15 mouse cellular contexts compared by ENCODE assay signal in the genomic region with DNA sequence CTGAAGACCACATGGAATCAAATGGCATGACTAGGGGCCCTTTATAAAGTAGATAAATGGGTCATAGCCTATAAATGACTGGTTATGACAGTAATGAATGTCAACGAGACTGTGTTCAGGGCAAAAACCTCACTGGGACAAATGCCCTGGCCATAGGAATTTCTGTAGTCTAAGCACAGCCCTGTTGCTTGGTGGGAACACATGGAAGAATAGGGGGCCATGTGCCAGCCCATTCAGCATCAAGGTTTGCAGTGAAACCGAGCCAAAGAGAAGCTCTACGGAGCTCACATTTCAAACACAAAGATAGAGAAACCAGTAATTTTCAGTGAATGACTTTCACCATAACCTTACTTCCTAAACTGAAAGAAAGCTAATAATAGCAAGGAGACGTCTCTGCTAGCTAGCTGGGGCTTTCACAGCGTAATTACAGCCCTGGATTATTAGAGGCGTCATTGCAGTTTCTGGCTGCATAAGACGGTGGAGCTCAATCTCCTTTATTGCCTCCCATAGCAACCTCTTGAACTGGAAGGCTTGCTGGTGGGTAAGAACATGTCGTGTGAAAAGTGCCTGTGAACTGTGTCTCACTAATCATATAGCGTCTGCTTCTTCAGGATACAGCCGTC.
DNase-seq lines count a peak whose midpoint lies in the region; ATAC-seq and TF ChIP-seq lines count a peak whose summit lies in the region.
"Had no signal": no experiment of that assay in that cellular context is flagged by ENCODE, and none has a peak within 500 bp of the region (broad histone marks: within the 10 kb centered on the region; RNA-seq: fewer than 3 reads in every experiment).

No protein-coding gene starts in this region.

- H3K9me3 ChIP-seq in forebrain, embryonic 15.5 days: no peaks in the 10 kb centered on the region
- no peaks in the 10 kb centered on the region for H3K9me3 ChIP-seq in forebrain, embryonic 10.5 days
- no peaks in the 10 kb centered on the region for H3K9me3 ChIP-seq in hindbrain, embryonic 14.5 days (ENCODE audit: control insufficient read depth, low read length)
- H3K9me3 ChIP-seq in hindbrain, embryonic 12.5 days (replicated peaks): no peaks in the 10 kb centered on the region
- H3K9me3 ChIP-seq in forebrain, postnatal 0 days (ENCODE audit: low read length): no peaks in the 10 kb centered on the region
- H3K9me3 ChIP-seq: embryonic facial prominence, embryonic 13.5 days; intestine, embryonic 15.5 days; limb, embryonic 13.5 days had no signal

- no peaks in the 10 kb centered on the region for H3K27me3 ChIP-seq in forebrain, embryonic 15.5 days
- H3K27me3 ChIP-seq in forebrain, embryonic 10.5 days (ENCODE audit: poor library complexity, severe bottlenecking): no peaks in the 10 kb centered on the region
- no peaks in the 10 kb centered on the region for H3K27me3 ChIP-seq in hindbrain, embryonic 14.5 days (ENCODE audit: control insufficient read depth, insufficient read depth, low read length)
- no peaks in the 10 kb centered on the region for H3K27me3 ChIP-seq in hindbrain, embryonic 12.5 days
- no peaks in the 10 kb centered on the region for H3K27me3 ChIP-seq in forebrain, postnatal 0 days (ENCODE audit: insufficient read depth, low read length)
- H3K27me3 ChIP-seq: embryonic facial prominence, embryonic 13.5 days; intestine, embryonic 15.5 days; limb, embryonic 13.5 days had no signal

- H3K4me2 ChIP-seq in forebrain, embryonic 15.5 days (replicated peaks): no peak overlapping the region
- no peak overlapping the region for H3K4me2 ChIP-seq in hindbrain, embryonic 14.5 days (replicated peaks)
- H3K4me2 ChIP-seq in hindbrain, embryonic 12.5 days (replicated peaks): no peak overlapping the region
- no peak overlapping the region; the same call in 1 of the 2 replicates for H3K4me2 ChIP-seq in forebrain, postnatal 0 days (ENCODE audit: low read depth)
- H3K4me2 ChIP-seq: embryonic facial prominence, embryonic 13.5 days; intestine, embryonic 15.5 days; limb, embryonic 13.5 days had no signal

- no peak overlapping the region for H3K4me3 ChIP-seq in forebrain, embryonic 15.5 days
- no peak overlapping the region for H3K4me3 ChIP-seq in forebrain, embryonic 10.5 days
- H3K4me3 ChIP-seq in hindbrain, embryonic 14.5 days (replicated peaks; ENCODE audit: low read length): no peak overlapping the region
- no peak overlapping the region for H3K4me3 ChIP-seq in hindbrain, embryonic 12.5 days
- no peak overlapping the region for H3K4me3 ChIP-seq in forebrain, postnatal 0 days (ENCODE audit: low read depth, low read length)
- H3K4me3 ChIP-seq: embryonic facial prominence, embryonic 13.5 days; intestine, embryonic 15.5 days; limb, embryonic 13.5 days had no signal

- H3K27ac ChIP-seq in forebrain, embryonic 15.5 days (replicated peaks): peak overlapping the region; percentile 44
- H3K27ac ChIP-seq in forebrain, embryonic 10.5 days: no peak overlapping the region
- peak overlapping the region; percentile 24; the same call in 1 of the 2 replicates for H3K27ac ChIP-seq in hindbrain, embryonic 14.5 days
- no peak overlapping the region for H3K27ac ChIP-seq in hindbrain, embryonic 12.5 days
- H3K27ac ChIP-seq in forebrain, postnatal 0 days (ENCODE audit: low read depth, low read length): peak overlapping the region; percentile 24; the same call in 1 of the 2 replicates
- H3K27ac ChIP-seq: embryonic facial prominence, embryonic 13.5 days; intestine, embryonic 15.5 days; limb, embryonic 13.5 days; liver, embryonic 14.5 days had no signal

- peak; percentile 84 for ATAC-seq in forebrain, embryonic 15.5 days (replicated peaks)
- ATAC-seq in hindbrain, embryonic 14.5 days (ENCODE audit: low FRiP score): no peak
- ATAC-seq in hindbrain, embryonic 12.5 days (ENCODE audit: low FRiP score): no peak
- peak; percentile 93 for ATAC-seq in forebrain, postnatal 0 days
- ATAC-seq: intestine, embryonic 15.5 days had no signal

- no peaks in the 10 kb centered on the region for H3K36me3 ChIP-seq in forebrain, embryonic 15.5 days
- no peaks in the 10 kb centered on the region for H3K36me3 ChIP-seq in forebrain, embryonic 10.5 days (replicated peaks)
- no peaks in the 10 kb centered on the region for H3K36me3 ChIP-seq in hindbrain, embryonic 14.5 days (replicated peaks; ENCODE audit: control insufficient read depth, insufficient read depth)
- no peaks in the 10 kb centered on the region for H3K36me3 ChIP-seq in hindbrain, embryonic 12.5 days
- H3K36me3 ChIP-seq in forebrain, postnatal 0 days (ENCODE audit: insufficient read depth): no peaks in the 10 kb centered on the region
- H3K36me3 ChIP-seq: embryonic facial prominence, embryonic 13.5 days; intestine, embryonic 15.5 days; limb, embryonic 13.5 days had no signal

- no peak for DNase-seq in forebrain, embryonic 10.5 days (ENCODE audit: extremely low spot score, low spot score)
- no peak for DNase-seq in hindbrain, embryonic 14.5 days (ENCODE audit: low spot score)
- DNase-seq in brain, adult 2 months (ENCODE audit: low read depth, low spot score): peak; percentile 83
- DNase-seq in forebrain, postnatal 0 days: peak; percentile 63
- DNase-seq in cerebellum, adult 18-20 months: no peak
- DNase-seq: adrenal gland, adult 8-10 months; cerebellum, adult 8-10 months; gastrocnemius, postnatal 25 days; thymus, postnatal 4 days had no signal

- H3K4me1 ChIP-seq in forebrain, embryonic 15.5 days: peaks cover 7% of the 10 kb centered on the region
- H3K4me1 ChIP-seq in forebrain, embryonic 10.5 days: no peaks in the 10 kb centered on the region
- H3K4me1 ChIP-seq in hindbrain, embryonic 14.5 days (replicated peaks; ENCODE audit: control insufficient read depth, insufficient read depth, low read length): no peaks in the 10 kb centered on the region
- no peaks in the 10 kb centered on the region for H3K4me1 ChIP-seq in hindbrain, embryonic 12.5 days
- H3K4me1 ChIP-seq in forebrain, postnatal 0 days (ENCODE audit: insufficient read depth): peaks cover 9% of the 10 kb centered on the region; the same call in 1 of the 2 replicates
- H3K4me1 ChIP-seq: intestine, embryonic 15.5 days had no signal

- 39% methylated on average over 10 of the region's 10 CpGs for WGBS in forebrain, embryonic 15.5 days
- 78% methylated on average over 10 of the region's 10 CpGs for WGBS in forebrain, embryonic 10.5 days
- WGBS in hindbrain, embryonic 14.5 days: 68% methylated on average over 10 of the region's 10 CpGs
- WGBS in hindbrain, embryonic 12.5 days: 77% methylated on average over 10 of the region's 10 CpGs
- 26% methylated on average over 10 of the region's 10 CpGs for WGBS in forebrain, postnatal 0 days

- TF ChIP-seq CTCF in forebrain, postnatal 0 days (IDR thresholded peaks at IDR 0.05; ENCODE audit: low read depth): no peak

- H3K9ac ChIP-seq in forebrain, embryonic 15.5 days (replicated peaks): no peak overlapping the region
- H3K9ac ChIP-seq in hindbrain, embryonic 14.5 days: no peak overlapping the region
- no peak overlapping the region for H3K9ac ChIP-seq in hindbrain, embryonic 12.5 days
- no peak overlapping the region for H3K9ac ChIP-seq in forebrain, postnatal 0 days
- H3K9ac ChIP-seq: embryonic facial prominence, embryonic 13.5 days; intestine, embryonic 15.5 days; limb, embryonic 13.5 days; liver, embryonic 14.5 days had no signal

Comparison
In these comparisons a context has a peak if more than half of its experiments do, and no peak if none do; other contexts are left out.
1. H3K27ac ChIP-seq: peak in forebrain, embryonic 15.5 days (single experiment), hindbrain, embryonic 14.5 days (single experiment) and forebrain, postnatal 0 days (single experiment); none in forebrain, embryonic 10.5 days (single experiment) and hindbrain, embryonic 12.5 days (single experiment).
2. DNase-seq: peak in brain, adult 2 months (single experiment) and forebrain, postnatal 0 days (single experiment); none in forebrain, embryonic 10.5 days (single experiment), hindbrain, embryonic 14.5 days (single experiment) and cerebellum, adult 18-20 months (0 of 2).
3. ATAC-seq: peak in forebrain, embryonic 15.5 days (single experiment) and forebrain, postnatal 0 days (single experiment); none in hindbrain, embryonic 14.5 days (single experiment) and hindbrain, embryonic 12.5 days (single experiment).